Mouse (Mus musculus): ENCODE measurements around the gene Cdk8.

Gene Cdk8

GRCm38 (mm10) chr5:146232816-146233215 is 1.8 kb downstream of the Cdk8 start:
- no peak for DNase-seq (ENCODE audit: low spot score in 2 of 2)

GRCm38 (mm10) chr5:146234336-146234735 is 3.3 kb downstream of the Cdk8 start:
- DNase-seq (ENCODE audit: low spot score in 2 of 2) = no peak

- DNase-seq (ENCODE audit: low spot score in 2 of 2) = no peak
Measured at GRCm38 (mm10) chr5:146238274-146238673, 7.2 kb downstream of the Cdk8 start.

- DNase-seq (ENCODE audit: low spot score in 2 of 2) = no peak
Measured at GRCm38 (mm10) chr5:146240771-146241170, 9.7 kb downstream of the Cdk8 start.

- no peak for DNase-seq (ENCODE audit: low spot score in 2 of 2)
Measured at GRCm38 (mm10) chr5:146241202-146241601, 10.2 kb downstream of the Cdk8 start.

GRCm38 (mm10) chr5:146245193-146245592 is 14.2 kb downstream of the Cdk8 start:
- DNase-seq (ENCODE audit: low spot score in 2 of 2) = no peak

- no peak for DNase-seq (ENCODE audit: low spot score in 2 of 2)
Measured at GRCm38 (mm10) chr5:146245646-146246370, 14.8 kb downstream of the Cdk8 start.

- no peak for DNase-seq (ENCODE audit: low spot score in 2 of 2)
Measured at GRCm38 (mm10) chr5:146246386-146246785, 15.4 kb downstream of the Cdk8 start.

GRCm38 (mm10) chr5:146247709-146248108 is 16.7 kb downstream of the Cdk8 start:
- no peak for DNase-seq (ENCODE audit: low spot score in 2 of 2)

GRCm38 (mm10) chr5:146248746-146249145 is 17.7 kb downstream of the Cdk8 start:
- no peak for DNase-seq (ENCODE audit: low spot score in 2 of 2)

- no peak for DNase-seq (ENCODE audit: low spot score in 2 of 2)
Measured at GRCm38 (mm10) chr5:146250369-146251075, 19.5 kb downstream of the Cdk8 start.

GRCm38 (mm10) chr5:146251663-146252429 is 20.8 kb downstream of the Cdk8 start:
- no peak for DNase-seq (ENCODE audit: low spot score in 2 of 2)

- no peak for DNase-seq (ENCODE audit: low spot score in 2 of 2)
Measured at GRCm38 (mm10) chr5:146253644-146254043, 22.6 kb downstream of the Cdk8 start.

- DNase-seq (ENCODE audit: low spot score in 2 of 2) = no peak
Measured at GRCm38 (mm10) chr5:146260003-146260402, 29.0 kb downstream of the Cdk8 start.

- no peak for DNase-seq (ENCODE audit: low spot score in 2 of 2)
Measured at GRCm38 (mm10) chr5:146265934-146266591, 35.0 kb downstream of the Cdk8 start.

GRCm38 (mm10) chr5:146267776-146268175 is 36.7 kb downstream of the Cdk8 start:
- DNase-seq (ENCODE audit: low spot score in 2 of 2) = no peak

GRCm38 (mm10) chr5:146270593-146270992 is 39.6 kb downstream of the Cdk8 start:
- no peak for DNase-seq (ENCODE audit: low spot score in 2 of 2)

- no peak for DNase-seq (ENCODE audit: low spot score in 2 of 2)
Measured at GRCm38 (mm10) chr5:146271662-146272061, 40.6 kb downstream of the Cdk8 start.

- DNase-seq (ENCODE audit: low spot score in 2 of 2) = no peak
Measured at GRCm38 (mm10) chr5:146273096-146273495, 42.1 kb downstream of the Cdk8 start.

- no peak for DNase-seq (ENCODE audit: low spot score in 2 of 2)
Measured at GRCm38 (mm10) chr5:146274420-146275045, 43.5 kb downstream of the Cdk8 start.

GRCm38 (mm10) chr5:146277513-146277912 is 46.5 kb downstream of the Cdk8 start:
- no peak for DNase-seq (ENCODE audit: low spot score in 2 of 2)

Data from right cerebral cortex, postnatal 36 days (tissue).